Mouse (Mus musculus) stomach, embryonic 14.5 days (tissue): ENCODE measurements around the gene Eea1. TPM values are rescaled to one million over a fixed set of nuclear protein-coding genes. Genes with fewer than 3 reads are reported as not detected.

Source experiments
- ATAC-seq: fragments of 200-750 bp; cut with Nextera tagmentation; 2 replicates; pipeline ENCODE4 v1.8.0; 2017; ENCODE audit warnings: low read depth, moderate TSS enrichment; ENCODE audit not compliant: insufficient number of reproducible peaks, insufficient read depth, low FRiP score
- H3K27ac ChIP-seq: fragments of 300-500 bp; sonication (generic); 2 replicates; pipeline ENCODE4 v1.5.1; 2014; ENCODE audit warnings: mild to moderate bottlenecking, low read length, moderate library complexity, mixed read lengths
- H3K27me3 ChIP-seq: fragments of 300-500 bp; sonication (generic); 2 replicates; pipeline ENCODE4 v1.6.1; 2014; ENCODE audit warnings: low read length, control low read depth, mixed read lengths; ENCODE audit not compliant: control insufficient read depth, insufficient read depth
- H3K36me3 ChIP-seq: fragments of 300-500 bp; sonication (generic); 2 replicates; pipeline ENCODE4 v1.6.1; 2014; ENCODE audit warnings: mild to moderate bottlenecking, control low read depth, low read length, moderate library complexity, mixed read lengths; ENCODE audit not compliant: control insufficient read depth, insufficient read depth
- H3K4me1 ChIP-seq: fragments of 300-500 bp; sonication (generic); 2 replicates; pipeline ENCODE4 v1.6.1; 2014; ENCODE audit warnings: low read length, control low read depth, mixed read lengths; ENCODE audit not compliant: control insufficient read depth, insufficient read depth
- H3K4me2 ChIP-seq: fragments of 300-500 bp; sonication (generic); replicated peaks from 2 replicates; pipeline ENCODE4 v1.6.1; 2014; ENCODE audit warnings: low read depth, low read length, control low read depth
- H3K4me3 ChIP-seq: fragments of 300-500 bp; sonication (generic); 2 replicates; pipeline ENCODE4 v1.5.1; 2014; ENCODE audit warnings: low read depth, low read length, control low read depth
- H3K9ac ChIP-seq: fragments of 300-500 bp; sonication (generic); replicated peaks from 2 replicates; pipeline ENCODE4 v1.6.1; 2014; ENCODE audit warnings: low read depth, mild to moderate bottlenecking, control low read depth, low read length, moderate library complexity, mixed read lengths
- H3K9me3 ChIP-seq: fragments of 300-500 bp; sonication (generic); 2 replicates; pipeline ENCODE4 v1.6.1; 2016; ENCODE audit warnings: low read depth, low read length, control low read depth; ENCODE audit not compliant: control insufficient read depth
- WGBS: fragments of 180-500 bp; shearing (Covaris S2); extraction: QIAGEN DNeasy Blood & Tissue Kit; methylation state at CpG from one replicate; pipeline ENCODE4 v1.1.7; 2014; 5-methylcytosine and 5-hydroxymethylcytosine counted together
- polyA plus RNA-seq: library from polyadenylated mRNA; unstranded; fragments of >200 nt; fragmentation: Nextera tagmentation; extraction: Ambion mirVana; gene quantifications from 2 replicates; pipeline ENCODE4 v1.2.1, GENCODE M21; 2014

The Eea1 gene
- polyA plus RNA-seq, 1 experiment from 2014 or later: 27.8 TPM

- H3K9ac ChIP-seq: no peak overlapping the region
- WGBS: 83% methylated on average over 1 of the region's 1 CpGs
These were observed 50.7 kb downstream of the Eea1 start for GRCm38 (mm10) chr10:95991176-95991575.

GRCm38 (mm10) chr10:96000904-96001303 lies 60.5 kb downstream of the Eea1 start:
- Histone ChIP-seq H3K4me2 (no peak overlapping the region), H3K36me3 (peaks cover 4% of the 10 kb centered on the region; the same call in 1 of the 2 replicates), H3K4me3 (no peak overlapping the region), H3K27me3 (no peaks in the 10 kb centered on the region), H3K9me3 (no peaks in the 10 kb centered on the region), H3K9ac (no peak overlapping the region), H3K27ac (no peak overlapping the region), H3K4me1 (no peaks in the 10 kb centered on the region)
- ATAC-seq: no peak
- 86% methylated on average over 5 of the region's 5 CpGs for WGBS

More at GRCm38 (mm10) chr10:95991176-95991575, 50.7 kb downstream of the Eea1 start:
- ATAC-seq: no peak
- Histone ChIP-seq H3K36me3 (no peaks in the 10 kb centered on the region), H3K4me2 (no peak overlapping the region), H3K4me3 (no peak overlapping the region), H3K27ac (no peak overlapping the region), H3K4me1 (no peaks in the 10 kb centered on the region), H3K27me3 (no peaks in the 10 kb centered on the region), H3K9me3 (no peaks in the 10 kb centered on the region)

GRCm38 (mm10) chr10:96015738-96016137 lies 75.3 kb downstream of the Eea1 start:
- Histone ChIP-seq H3K27me3 (no peaks in the 10 kb centered on the region), H3K9ac (no peak overlapping the region), H3K4me1 (no peaks in the 10 kb centered on the region), H3K4me2 (no peak overlapping the region), H3K27ac (no peak overlapping the region), H3K36me3 (peaks cover 23% of the 10 kb centered on the region), H3K4me3 (no peak overlapping the region), H3K9me3 (no peaks in the 10 kb centered on the region)
- no peak for ATAC-seq

- no peak overlapping the region for H3K4me3 ChIP-seq
- H3K9ac ChIP-seq: no peak overlapping the region
- no peak for ATAC-seq
- no peaks in the 10 kb centered on the region for H3K27me3 ChIP-seq
- H3K9me3 ChIP-seq: no peaks in the 10 kb centered on the region
- no peak overlapping the region for H3K27ac ChIP-seq
- H3K4me1 ChIP-seq: no peaks in the 10 kb centered on the region
- WGBS: 74% methylated on average over 2 of the region's 2 CpGs
- H3K36me3 ChIP-seq: peaks cover 10% of the 10 kb centered on the region
- no peak overlapping the region for H3K4me2 ChIP-seq
These were observed 77.0 kb downstream of the Eea1 start for GRCm38 (mm10) chr10:96017418-96017817.

GRCm38 (mm10) chr10:96033356-96033984 lies 93.0 kb downstream of the Eea1 start:
- Histone ChIP-seq H3K27ac (no peak overlapping the region), H3K27me3 (no peaks in the 10 kb centered on the region), H3K9me3 (no peaks in the 10 kb centered on the region), H3K4me1 (no peaks in the 10 kb centered on the region), H3K9ac (no peak overlapping the region), H3K36me3 (no peaks in the 10 kb centered on the region), H3K4me3 (no peak overlapping the region), H3K4me2 (no peak overlapping the region)
- WGBS: 41% methylated on average over 10 of the region's 10 CpGs
- no peak for ATAC-seq

GRCm38 (mm10) chr10:96034106-96034505 lies 93.7 kb downstream of the Eea1 start:
- Histone ChIP-seq H3K4me2 (no peak overlapping the region), H3K27ac (no peak overlapping the region), H3K4me1 (no peaks in the 10 kb centered on the region), H3K36me3 (peaks cover 4% of the 10 kb centered on the region; the same call in 1 of the 2 replicates), H3K9ac (no peak overlapping the region), H3K9me3 (no peaks in the 10 kb centered on the region), H3K4me3 (no peak overlapping the region), H3K27me3 (no peaks in the 10 kb centered on the region)
- WGBS: 76% methylated on average over 3 of the region's 3 CpGs
- no peak for ATAC-seq

- ATAC-seq: no peak
- Histone ChIP-seq H3K4me3 (no peak overlapping the region), H3K4me2 (no peak overlapping the region), H3K9me3 (no peaks in the 10 kb centered on the region), H3K4me1 (no peaks in the 10 kb centered on the region), H3K36me3 (peaks cover 4% of the 10 kb centered on the region; the same call in 1 of the 2 replicates), H3K9ac (no peak overlapping the region), H3K27ac (no peak overlapping the region), H3K27me3 (no peaks in the 10 kb centered on the region)
These were observed 95.5 kb downstream of the Eea1 start for GRCm38 (mm10) chr10:96035951-96036350.

GRCm38 (mm10) chr10:96044216-96044615 lies 103.8 kb downstream of the Eea1 start:
- H3K4me1 ChIP-seq: no peaks in the 10 kb centered on the region
- ATAC-seq: no peak
- H3K9ac ChIP-seq: no peak overlapping the region
- peaks cover 9% of the 10 kb centered on the region; the same call in 1 of the 2 replicates for H3K36me3 ChIP-seq
- H3K27ac ChIP-seq: no peak overlapping the region
- H3K9me3 ChIP-seq: no peaks in the 10 kb centered on the region
- H3K4me3 ChIP-seq: no peak overlapping the region
- WGBS: 93% methylated on average over 2 of the region's 2 CpGs
- H3K27me3 ChIP-seq: no peaks in the 10 kb centered on the region
- H3K4me2 ChIP-seq: no peak overlapping the region

- no peak overlapping the region for H3K27ac ChIP-seq
- ATAC-seq: no peak
- WGBS: 46% methylated on average over 9 of the region's 9 CpGs
- H3K27me3 ChIP-seq: no peaks in the 10 kb centered on the region
- H3K4me1 ChIP-seq: no peaks in the 10 kb centered on the region
- no peak overlapping the region for H3K4me2 ChIP-seq
- H3K36me3 ChIP-seq: 0 out of 2 replicates have a peak, but pooled peaks cover 2% of the 10 kb centered on the region
- H3K9me3 ChIP-seq: no peaks in the 10 kb centered on the region
- no peak overlapping the region for H3K9ac ChIP-seq
- no peak overlapping the region for H3K4me3 ChIP-seq
These were observed 107.6 kb downstream of the Eea1 start for GRCm38 (mm10) chr10:96047960-96048536.
